Mouse (Mus musculus) kidney, embryonic 14.5 days (tissue): ENCODE results near the gene Mrpl14. TPM values are rescaled to one million over a fixed set of nuclear protein-coding genes. Genes with fewer than 3 reads are reported as not detected.
A peak's percentile ranks its signal among the peaks of the same experiment; 100 is the strongest.

ENCODE experiments used
- ATAC-seq: fragments of 200-750 bp; cut with Nextera tagmentation; 2 replicates; pipeline ENCODE4 v1.8.0; 2017; ENCODE audit warnings: moderate number of reproducible peaks, mild to moderate bottlenecking, moderate TSS enrichment, moderate library complexity; ENCODE audit not compliant: low FRiP score, low TSS enrichment
- H3K27ac ChIP-seq: fragments of 300-500 bp; sonication (generic); 2 replicates; pipeline ENCODE4 v1.5.1; 2014; ENCODE audit warnings: low read depth, mild to moderate bottlenecking, low read length, moderate library complexity, mixed read lengths
- H3K27me3 ChIP-seq: fragments of 300-500 bp; sonication (generic); 2 replicates; pipeline ENCODE4 v1.6.1; 2014; ENCODE audit warnings: mild to moderate bottlenecking, low read length; ENCODE audit not compliant: control insufficient read depth, insufficient read depth
- H3K36me3 ChIP-seq: fragments of 300-500 bp; sonication (generic); 2 replicates; pipeline ENCODE4 v1.6.1; 2014; ENCODE audit warnings: low read length, mixed read lengths; ENCODE audit not compliant: control insufficient read depth, insufficient read depth
- H3K4me1 ChIP-seq: fragments of 300-500 bp; sonication (generic); 2 replicates; pipeline ENCODE4 v1.6.1; 2014; ENCODE audit warnings: low read length, mixed read lengths; ENCODE audit not compliant: control insufficient read depth, insufficient read depth
- H3K4me2 ChIP-seq: fragments of 300-500 bp; sonication (generic); replicated peaks from 2 replicates; pipeline ENCODE4 v1.6.1; 2014; ENCODE audit warnings: low read depth, mild to moderate bottlenecking, low read length
- H3K4me3 ChIP-seq: fragments of 300-500 bp; sonication (generic); 2 replicates; pipeline ENCODE4 v1.5.1; 2014; ENCODE audit warnings: mild to moderate bottlenecking, low read length
- H3K9ac ChIP-seq: fragments of 300-500 bp; sonication (generic); 2 replicates; pipeline ENCODE4 v1.6.1; 2014; ENCODE audit warnings: low read depth, mild to moderate bottlenecking, low read length, moderate library complexity
- H3K9me3 ChIP-seq: fragments of 300-500 bp; sonication (generic); 2 replicates; pipeline ENCODE4 v1.6.1; 2016; ENCODE audit warnings: low read length; ENCODE audit not compliant: control insufficient read depth
- whole genome bisulfite sequencing: fragments of 180-500 bp; shearing (Covaris S2); extraction: QIAGEN DNeasy Blood & Tissue Kit; methylation state at CpG from one replicate; pipeline ENCODE4 v1.1.7; 2014; 5-methylcytosine and 5-hydroxymethylcytosine counted together
- polyA plus RNA-seq: library from polyadenylated mRNA; unstranded; fragments of >200 nt; fragmentation: Nextera tagmentation; extraction: Ambion mirVana; gene quantifications from 2 replicates; pipeline ENCODE4 v1.2.1, GENCODE M21; 2014

Mrpl14 gene
- polyA plus RNA-seq, 1 experiment from 2014 or later = 154 TPM

DNA sequence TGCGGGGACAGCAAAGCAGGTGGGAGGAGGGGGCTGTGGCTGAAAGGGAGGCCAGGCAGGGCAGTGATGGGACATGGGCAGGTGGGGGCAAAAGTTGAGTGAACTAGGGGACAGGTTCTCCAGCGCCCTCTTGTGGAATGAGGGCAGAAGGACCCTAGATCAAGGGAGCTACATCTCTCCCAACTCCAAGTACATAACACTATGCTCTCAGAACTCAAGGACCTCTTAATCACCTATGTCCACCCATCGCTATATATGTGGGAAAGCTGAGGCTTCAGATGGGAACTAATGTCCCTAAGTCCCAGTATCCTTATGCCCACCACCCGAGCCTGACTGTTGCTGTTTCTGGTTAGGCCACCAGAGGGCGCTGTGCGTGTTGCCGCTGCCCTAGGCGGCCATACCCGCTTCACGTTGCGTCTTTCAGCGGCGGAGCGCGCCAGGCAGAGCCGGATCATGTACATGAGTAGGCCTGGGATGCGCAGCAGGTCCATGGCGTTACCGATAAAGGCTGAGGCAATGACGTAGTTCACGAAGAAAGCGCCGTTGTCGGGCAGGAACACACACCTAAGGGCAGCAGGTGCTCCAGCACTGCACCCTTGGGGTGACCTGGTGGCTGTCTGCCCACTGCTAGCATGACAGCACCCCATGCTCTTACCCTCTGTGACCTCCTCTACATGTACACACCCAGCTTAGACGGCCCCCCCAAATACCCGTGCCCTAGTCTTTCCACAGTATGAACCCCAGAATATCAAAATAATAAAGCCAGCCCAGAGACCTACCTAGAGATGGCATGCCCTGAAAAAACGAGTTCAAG, 22.8 kb upstream of the Mrpl14 start:
- Histone ChIP-seq H3K4me3 (no peak overlapping the region), H3K4me1 (peaks cover 12% of the 10 kb centered on the region), H3K27ac (no peak overlapping the region), H3K9me3 (no peaks in the 10 kb centered on the region), H3K27me3 (no peaks in the 10 kb centered on the region), H3K4me2 (0 out of 2 replicates have a peak overlapping the region, but pooled peaks have one; percentile 2), H3K9ac (no peak overlapping the region), H3K36me3 (peaks cover 32% of the 10 kb centered on the region)
- peak; percentile 33; the same call in 1 of the 2 replicates for ATAC-seq
- 32% methylated on average over 26 of the region's 27 CpGs for WGBS

DNA sequence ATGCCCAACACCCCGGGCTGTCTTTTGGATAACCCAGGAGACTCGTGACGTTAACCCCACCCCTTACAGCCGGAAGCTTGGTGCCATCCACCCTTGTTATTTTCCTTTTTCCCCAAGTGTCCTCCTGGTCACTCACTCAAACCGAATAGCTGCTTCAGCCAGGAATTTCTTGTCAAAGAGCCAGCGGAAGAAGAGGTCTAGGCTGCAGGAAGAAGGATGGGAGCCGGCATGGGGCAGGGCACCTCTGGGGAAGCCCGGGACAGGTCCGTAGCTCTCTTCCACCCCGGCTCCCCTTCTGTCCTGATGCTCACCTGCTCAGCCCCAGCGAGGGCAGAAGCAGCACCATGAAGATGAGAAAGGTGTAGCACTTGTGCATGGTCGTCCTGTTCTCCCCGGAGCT, 21.5 kb upstream of the Mrpl14 start:
- H3K9me3 ChIP-seq = no peaks in the 10 kb centered on the region
- no peak overlapping the region for H3K9ac ChIP-seq
- 90% methylated on average over 13 of the region's 13 CpGs for WGBS
- ATAC-seq = no peak
- H3K4me1 ChIP-seq = peaks cover 12% of the 10 kb centered on the region
- no peak overlapping the region for H3K27ac ChIP-seq
- H3K27me3 ChIP-seq = no peaks in the 10 kb centered on the region
- no peak overlapping the region for H3K4me2 ChIP-seq
- H3K4me3 ChIP-seq = no peak overlapping the region
- peaks cover 40% of the 10 kb centered on the region for H3K36me3 ChIP-seq

DNA sequence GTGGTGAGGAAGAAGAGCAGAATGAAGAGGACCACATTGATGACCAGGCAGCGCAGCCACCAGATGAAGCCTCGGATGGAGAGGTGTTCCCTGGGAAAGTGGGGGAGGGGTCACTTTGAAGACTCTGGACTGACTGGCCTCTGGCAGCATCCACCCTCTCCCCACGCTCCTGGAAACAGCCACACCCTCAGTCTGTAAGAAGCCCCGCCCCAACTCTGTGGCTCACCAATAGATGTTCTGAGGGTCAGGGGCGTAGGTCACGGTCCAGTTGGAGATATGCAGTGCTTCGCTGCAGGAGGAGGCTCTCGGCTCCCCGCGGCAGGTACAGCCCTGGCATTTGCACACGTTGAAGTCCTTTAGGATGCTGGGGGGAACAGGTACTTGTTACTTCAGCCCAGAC, 20.0 kb upstream of the Mrpl14 start:
- Histone ChIP-seq H3K36me3 (peaks cover 53% of the 10 kb centered on the region), H3K9me3 (no peaks in the 10 kb centered on the region), H3K4me3 (no peak overlapping the region), H3K27me3 (no peaks in the 10 kb centered on the region), H3K9ac (no peak overlapping the region), H3K27ac (no peak overlapping the region), H3K4me1 (no peaks in the 10 kb centered on the region), H3K4me2 (no peak overlapping the region)
- 73% methylated on average over 11 of the region's 11 CpGs for WGBS
- no peak for ATAC-seq

DNA sequence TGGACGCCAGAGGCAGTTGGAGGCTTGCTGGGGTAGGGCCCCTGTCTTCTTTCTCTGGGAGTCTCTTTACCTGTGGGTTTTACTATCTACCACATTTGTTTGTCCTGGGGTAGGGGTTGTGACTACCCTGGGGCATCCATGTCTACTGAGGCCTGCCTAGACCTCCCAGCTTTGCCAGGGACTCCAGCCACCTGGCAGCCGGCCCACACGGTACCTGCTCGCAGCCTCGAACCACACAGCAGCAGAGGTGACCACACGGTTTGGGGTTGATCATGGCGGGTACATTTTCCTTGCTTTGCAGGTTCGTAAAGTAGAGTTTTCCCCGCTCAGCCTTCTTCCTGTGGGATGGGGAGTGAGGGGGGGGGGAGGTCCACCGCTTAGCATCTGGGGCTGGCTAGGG, 18.6 kb upstream of the Mrpl14 start:
- Histone ChIP-seq H3K27ac (no peak overlapping the region), H3K4me2 (no peak overlapping the region), H3K9me3 (no peaks in the 10 kb centered on the region), H3K9ac (no peak overlapping the region), H3K4me1 (no peaks in the 10 kb centered on the region), H3K36me3 (peaks cover 62% of the 10 kb centered on the region), H3K27me3 (no peaks in the 10 kb centered on the region), H3K4me3 (no peak overlapping the region)
- ATAC-seq = no peak
- WGBS = 85% methylated on average over 10 of the region's 10 CpGs

DNA sequence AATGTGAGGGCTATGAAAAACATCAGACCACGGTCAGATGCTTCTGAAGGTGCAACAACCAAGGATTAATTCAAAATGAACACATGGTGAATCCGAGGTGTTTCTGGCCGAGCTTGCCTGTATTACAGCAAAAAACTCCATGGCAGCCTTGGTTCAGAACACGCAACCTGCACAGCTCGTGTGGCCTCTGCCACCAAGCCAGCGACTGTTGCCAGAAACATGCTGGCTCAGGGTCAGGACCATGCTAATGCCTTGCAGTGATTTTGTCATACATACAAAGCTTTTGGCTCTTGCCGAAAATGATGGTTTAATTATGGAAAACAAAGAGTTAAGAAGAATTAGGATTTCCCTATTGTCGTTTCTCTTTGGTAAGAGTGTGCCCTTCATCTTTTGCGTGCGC, 18.1 kb upstream of the Mrpl14 start:
- WGBS = 93% methylated on average over 10 of the region's 10 CpGs
- Histone ChIP-seq H3K27ac (no peak overlapping the region), H3K9ac (no peak overlapping the region), H3K4me2 (no peak overlapping the region), H3K27me3 (no peaks in the 10 kb centered on the region), H3K9me3 (no peaks in the 10 kb centered on the region), H3K36me3 (peaks cover 64% of the 10 kb centered on the region), H3K4me3 (no peak overlapping the region), H3K4me1 (no peaks in the 10 kb centered on the region)
- ATAC-seq = no peak

DNA sequence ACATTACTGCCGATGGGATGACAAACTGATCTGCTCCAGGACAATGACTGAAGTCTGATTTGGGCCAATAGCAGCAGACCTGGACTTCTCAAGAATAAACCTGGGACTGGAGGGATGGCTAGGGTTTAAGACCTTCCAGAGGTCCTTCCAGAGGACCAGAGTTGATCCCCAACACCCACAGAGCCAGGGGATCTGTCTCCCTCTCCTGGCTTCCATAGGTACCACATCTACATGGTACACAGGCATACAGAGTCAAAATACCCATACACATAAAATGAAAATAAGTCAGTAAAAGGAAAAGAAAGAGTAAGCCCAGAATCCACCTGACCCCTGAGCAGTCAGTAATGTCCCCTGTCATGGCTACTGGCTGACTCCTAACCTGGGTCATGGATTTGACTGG, 14.3 kb upstream of the Mrpl14 start:
- 86% methylated on average over 1 of the region's 1 CpGs for WGBS
- Histone ChIP-seq H3K9me3 (no peaks in the 10 kb centered on the region), H3K4me2 (no peak overlapping the region), H3K27me3 (no peaks in the 10 kb centered on the region), H3K4me1 (no peaks in the 10 kb centered on the region), H3K4me3 (no peak overlapping the region), H3K27ac (no peak overlapping the region), H3K9ac (no peak overlapping the region), H3K36me3 (peaks cover 71% of the 10 kb centered on the region)
- ATAC-seq = no peak

DNA sequence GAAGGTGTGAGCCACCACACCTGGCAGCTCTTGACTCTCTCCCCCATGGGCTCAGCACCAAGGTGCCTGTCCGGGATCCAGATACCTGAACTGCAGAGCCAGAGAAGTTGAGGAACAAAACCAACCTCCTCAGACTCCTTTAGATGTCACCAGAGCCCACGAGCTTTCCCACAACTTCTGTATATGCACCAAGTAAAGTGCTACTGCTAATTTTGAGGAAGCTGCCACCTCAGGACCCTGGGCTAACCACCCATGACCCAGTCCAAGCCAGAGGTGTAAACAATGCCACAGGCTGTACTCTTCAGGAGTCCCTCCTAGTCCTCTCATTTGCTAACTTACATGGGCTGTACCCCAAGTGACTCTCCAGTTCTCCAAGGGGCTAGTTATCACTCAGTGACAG, 13.5 kb upstream of the Mrpl14 start:
- H3K9ac ChIP-seq = no peak overlapping the region
- no peak for ATAC-seq
- peaks cover 73% of the 10 kb centered on the region for H3K36me3 ChIP-seq
- no peaks in the 10 kb centered on the region for H3K9me3 ChIP-seq
- H3K4me3 ChIP-seq = no peak overlapping the region
- H3K27ac ChIP-seq = no peak overlapping the region
- 79% methylated on average over 2 of the region's 2 CpGs for WGBS
- no peaks in the 10 kb centered on the region for H3K27me3 ChIP-seq
- no peak overlapping the region for H3K4me2 ChIP-seq
- no peaks in the 10 kb centered on the region for H3K4me1 ChIP-seq

DNA sequence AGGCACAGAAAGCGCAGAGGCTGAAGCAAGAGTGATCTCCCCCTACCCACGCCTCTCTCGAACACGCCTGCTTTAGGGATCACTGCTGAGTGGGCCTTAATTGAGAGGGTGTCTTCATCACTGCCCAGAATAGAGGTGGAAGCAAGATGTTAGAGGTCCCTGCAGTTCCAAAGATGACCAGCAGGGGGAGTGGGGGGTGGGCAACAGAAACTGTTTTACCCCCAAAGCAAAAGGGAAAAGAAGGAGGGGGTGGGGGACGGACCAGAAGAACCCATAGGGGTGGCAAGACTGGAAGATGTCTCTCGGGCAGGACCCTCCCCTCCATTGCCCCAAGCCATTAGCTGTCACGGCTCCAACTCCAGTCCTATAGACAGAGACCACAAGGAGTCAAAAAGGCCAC, 8.0 kb upstream of the Mrpl14 start:
- H3K4me3 ChIP-seq = no peak overlapping the region
- peaks cover 6% of the 10 kb centered on the region; the same call in 1 of the 2 replicates for H3K4me1 ChIP-seq
- H3K36me3 ChIP-seq = peaks cover 45% of the 10 kb centered on the region
- no peak overlapping the region for H3K27ac ChIP-seq
- no peak overlapping the region for H3K4me2 ChIP-seq
- 35% methylated on average over 7 of the region's 7 CpGs for WGBS
- no peak overlapping the region for H3K9ac ChIP-seq
- H3K27me3 ChIP-seq = no peaks in the 10 kb centered on the region
- peak; percentile 22; the same call in 1 of the 2 replicates for ATAC-seq
- peaks cover 3% of the 10 kb centered on the region; the same call in 1 of the 2 replicates for H3K9me3 ChIP-seq

DNA sequence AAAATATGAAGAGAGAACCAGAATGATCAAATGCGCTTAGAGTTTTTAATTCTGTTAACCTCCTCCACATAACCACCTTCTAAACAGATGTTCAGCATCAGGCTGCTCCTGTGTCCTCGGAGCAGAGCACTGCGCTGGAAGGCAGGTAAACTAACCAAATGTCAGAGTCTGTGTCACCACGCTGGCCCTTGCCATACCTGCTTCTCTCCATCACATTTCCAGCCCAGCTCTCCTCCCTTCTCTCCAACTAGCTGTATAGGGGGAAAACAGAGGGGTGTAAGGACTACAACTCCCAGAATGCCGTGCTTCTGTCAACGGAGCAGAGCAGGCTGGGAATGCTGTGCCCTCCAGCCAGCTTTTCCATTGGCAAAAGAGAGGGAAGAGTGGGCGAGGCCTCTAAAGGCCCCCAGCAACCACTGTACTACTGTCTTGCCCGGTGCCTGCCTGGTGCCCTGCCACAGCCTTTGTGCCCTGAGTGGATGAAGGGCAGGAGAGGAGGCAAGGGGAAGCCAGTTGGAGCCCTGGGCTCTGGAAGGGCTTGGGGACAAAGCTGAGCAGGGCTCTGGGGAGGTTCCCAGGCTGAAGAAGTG, 5.6 kb upstream of the Mrpl14 start:
- Histone ChIP-seq H3K9ac (peak overlapping the region; percentile 37; the same call in 1 of the 2 replicates), H3K27me3 (no peaks in the 10 kb centered on the region), H3K36me3 (peaks cover 27% of the 10 kb centered on the region), H3K4me3 (no peak overlapping the region), H3K4me2 (peak overlapping the region; percentile 24), H3K27ac (no peak overlapping the region), H3K4me1 (peaks cover 8% of the 10 kb centered on the region; the same call in 1 of the 2 replicates), H3K9me3 (peaks cover 3% of the 10 kb centered on the region; the same call in 1 of the 2 replicates)
- peak; percentile 56; the same call in 1 of the 2 replicates for ATAC-seq
- WGBS = 55% methylated on average over 8 of the region's 8 CpGs
